Mouse (Mus musculus): Measurements from ENCODE around the gene Rnaseh2a.

The Rnaseh2a gene

DNA sequence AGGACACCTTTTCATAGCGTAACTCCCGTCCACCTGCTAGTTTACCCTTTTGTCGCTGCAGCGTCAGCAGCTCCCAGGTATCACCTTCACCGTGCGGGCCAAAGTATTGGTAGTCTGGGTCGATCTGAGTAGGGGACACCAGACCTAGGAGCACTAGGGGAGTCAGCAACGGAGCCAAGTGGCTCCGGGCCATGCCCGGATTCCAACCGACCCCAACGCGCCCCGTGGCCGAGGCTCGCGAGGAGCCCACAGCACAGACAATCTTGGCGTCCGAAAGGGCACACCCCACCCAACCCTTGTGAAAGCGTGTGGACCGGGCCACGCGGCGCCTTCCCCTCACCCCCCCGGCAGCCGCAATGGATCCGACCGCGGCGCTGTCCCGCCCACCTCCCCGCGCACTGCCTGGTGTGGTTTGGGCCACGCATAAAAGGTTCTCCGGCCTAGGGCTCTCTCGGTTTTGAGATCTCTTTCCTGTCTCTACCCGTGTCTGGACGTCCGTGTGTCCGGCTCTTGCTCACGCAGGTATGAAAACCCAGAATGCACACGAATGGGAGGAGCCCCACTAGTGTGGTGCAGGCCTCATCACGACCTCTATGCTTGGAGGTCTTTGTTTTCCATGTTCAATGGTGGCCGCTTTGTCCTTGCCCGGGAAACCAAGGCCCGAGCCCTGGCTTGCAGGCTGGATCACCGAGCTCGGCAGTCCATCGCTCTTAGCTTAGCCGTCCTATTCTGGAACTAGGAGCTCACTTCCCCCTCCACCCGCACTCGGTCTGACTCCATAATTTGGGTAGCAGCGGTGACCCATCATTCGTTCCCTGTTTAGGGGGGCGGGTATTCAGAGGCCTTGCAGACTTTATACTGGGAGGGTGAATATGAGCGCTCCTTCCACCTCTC is at the start of gene Rnaseh2a, which contains the start of the genes Gm49661 and Prdx2:
TSS of gene Rnaseh2a (minus strand) at position 527 of the 894 bp plus-strand sequence.
TSS of gene Gm49661 (minus strand) at position 193 of the 894 bp plus-strand sequence.
TSS of gene Prdx2 (plus strand) at position 347 of the 894 bp plus-strand sequence.
- DNase-seq (ENCODE audit: low read depth, low spot score), result no peak

DNA sequence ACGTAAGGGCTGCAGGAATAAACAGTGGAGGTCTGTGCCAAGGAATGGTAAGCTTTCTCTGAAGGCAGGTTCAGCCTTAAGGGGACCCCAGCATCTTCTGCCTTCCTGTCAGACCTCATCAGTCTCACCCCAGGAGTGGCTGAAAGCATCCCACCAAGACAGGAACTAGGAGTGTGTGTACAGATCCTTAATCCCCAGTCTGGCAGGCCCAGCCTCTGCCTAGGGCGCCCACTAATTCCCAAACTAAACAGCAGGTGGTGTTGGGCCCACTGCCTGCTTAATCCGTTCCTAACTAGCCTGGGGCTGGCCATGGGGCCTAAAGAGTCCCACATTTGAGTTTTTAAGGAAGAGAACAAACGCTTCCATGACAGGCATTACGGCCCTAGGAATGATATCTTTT is 47.6 kb upstream of the Rnaseh2a start:
- no peak for DNase-seq (ENCODE audit: low read depth, low spot score)

DNA sequence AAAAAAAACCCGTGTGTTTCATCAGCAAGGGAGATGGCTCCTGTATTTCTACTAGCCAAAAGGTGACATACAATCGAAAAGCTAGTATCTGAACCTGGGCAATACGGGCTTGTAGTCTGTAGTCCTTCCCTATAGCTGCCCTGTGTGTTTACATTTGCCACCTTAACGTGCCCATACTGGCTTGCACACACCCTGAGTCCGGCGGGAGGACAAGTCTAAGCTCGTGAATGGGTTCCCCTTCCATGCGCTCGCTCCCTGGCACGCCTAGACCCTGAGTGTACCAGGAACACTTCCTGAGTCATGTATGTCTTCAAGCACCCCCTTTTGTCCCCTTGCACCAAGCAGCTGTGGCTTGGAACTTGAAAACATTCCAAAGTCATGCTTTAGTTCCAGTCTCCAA is 47.2 kb upstream of the Rnaseh2a start:
- no peak for DNase-seq (ENCODE audit: low read depth, low spot score)

DNA sequence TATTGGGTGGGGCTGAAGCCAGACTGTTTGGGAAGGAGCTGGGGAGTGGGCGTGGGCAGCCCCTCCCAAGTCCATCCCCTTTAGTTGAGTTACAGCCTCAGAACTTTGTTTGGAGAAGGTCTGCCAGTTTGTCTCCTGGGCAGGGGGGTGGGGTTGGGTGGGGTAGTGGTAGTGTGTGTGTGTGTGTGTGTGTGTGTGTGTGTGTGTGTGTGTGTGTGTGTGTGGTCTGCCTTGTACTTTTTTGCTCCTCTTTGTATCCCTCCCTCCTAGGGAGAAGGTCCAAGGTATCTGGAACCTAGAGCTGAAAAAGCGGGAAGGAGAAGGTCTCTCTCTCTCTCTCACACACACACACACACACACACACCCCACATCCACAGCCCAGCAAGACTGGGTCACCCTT is 44.9 kb upstream of the Rnaseh2a start, which contains the start of gene Best2:
TSS of gene Best2 (minus strand) at position 101 of the 400 bp plus-strand sequence.
- DNase-seq (ENCODE audit: low read depth, low spot score), result no peak

DNA sequence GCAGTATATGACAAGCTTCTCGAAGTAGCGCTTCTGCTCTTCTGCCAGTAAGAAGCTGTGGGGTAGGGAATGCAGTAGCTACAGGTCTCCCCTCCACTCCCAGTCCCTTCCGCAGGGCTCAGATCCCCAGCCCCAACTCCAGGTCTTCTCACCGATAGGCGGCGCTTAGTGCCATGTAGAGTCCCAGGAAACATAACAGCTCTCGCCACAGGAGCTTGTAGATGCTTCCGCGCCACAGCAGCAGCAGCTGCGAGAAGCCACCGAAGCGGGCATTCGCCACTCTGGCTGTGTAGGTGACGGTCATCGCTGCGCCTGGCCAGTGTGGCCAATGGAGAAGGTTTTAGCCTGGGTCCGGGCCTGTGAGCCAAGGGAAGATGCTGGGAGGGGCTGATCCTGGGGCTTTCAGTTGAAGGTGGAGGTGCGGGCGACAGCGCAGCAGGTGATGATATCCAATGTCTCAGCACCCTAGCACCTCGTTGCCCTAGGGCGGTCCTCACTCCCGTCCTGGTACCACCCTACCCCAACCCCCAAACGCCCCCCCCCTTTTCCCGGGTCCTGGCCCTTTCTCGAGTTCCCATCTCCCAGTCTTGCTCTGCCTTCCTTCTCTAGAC is 43.8 kb upstream of the Rnaseh2a start:
- peak; percentile 73 for DNase-seq (ENCODE audit: low read depth, low spot score)

DNA sequence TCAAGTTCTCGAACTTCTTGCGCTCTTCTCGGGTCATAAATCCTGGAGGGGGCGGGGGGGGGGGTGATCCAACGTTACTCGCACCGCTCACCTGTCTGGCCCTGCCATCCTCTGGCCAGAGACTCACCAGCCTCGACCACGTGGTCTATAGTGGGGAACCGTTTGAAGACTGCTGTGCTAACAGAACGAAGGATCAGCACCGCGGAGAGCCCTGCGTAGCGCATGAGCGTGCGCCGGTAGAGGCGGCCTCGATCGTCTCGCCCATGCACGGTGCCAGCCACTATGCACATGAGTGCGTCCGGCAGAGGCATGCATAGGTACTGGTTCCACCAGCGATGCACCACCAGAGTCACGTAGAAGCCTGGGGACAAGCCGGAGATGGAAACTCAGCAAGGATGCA is 41.7 kb upstream of the Rnaseh2a start:
- DNase-seq (ENCODE audit: low read depth, low spot score), result no peak

DNA sequence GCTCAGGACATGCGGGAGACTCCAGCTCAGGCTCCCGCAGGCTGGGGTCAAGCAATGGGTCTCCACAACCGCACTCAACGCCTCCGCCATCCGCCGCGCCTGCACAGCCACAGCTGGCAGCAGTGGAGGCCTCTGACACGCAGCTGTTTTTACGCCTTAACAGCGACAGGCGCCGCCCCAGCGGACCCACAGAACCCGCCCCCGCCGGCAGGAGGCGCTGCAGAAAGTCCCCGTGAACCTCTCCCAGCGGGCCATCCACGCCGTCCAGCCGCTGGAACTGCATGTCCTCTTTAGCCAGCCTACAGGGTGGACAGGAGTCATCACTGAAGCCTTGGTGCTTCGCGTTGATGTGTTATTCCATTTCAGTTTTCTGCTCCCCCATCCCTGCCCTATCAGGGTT is 38.1 kb upstream of the Rnaseh2a start:
- DNase-seq (ENCODE audit: low read depth, low spot score), result no peak

DNA sequence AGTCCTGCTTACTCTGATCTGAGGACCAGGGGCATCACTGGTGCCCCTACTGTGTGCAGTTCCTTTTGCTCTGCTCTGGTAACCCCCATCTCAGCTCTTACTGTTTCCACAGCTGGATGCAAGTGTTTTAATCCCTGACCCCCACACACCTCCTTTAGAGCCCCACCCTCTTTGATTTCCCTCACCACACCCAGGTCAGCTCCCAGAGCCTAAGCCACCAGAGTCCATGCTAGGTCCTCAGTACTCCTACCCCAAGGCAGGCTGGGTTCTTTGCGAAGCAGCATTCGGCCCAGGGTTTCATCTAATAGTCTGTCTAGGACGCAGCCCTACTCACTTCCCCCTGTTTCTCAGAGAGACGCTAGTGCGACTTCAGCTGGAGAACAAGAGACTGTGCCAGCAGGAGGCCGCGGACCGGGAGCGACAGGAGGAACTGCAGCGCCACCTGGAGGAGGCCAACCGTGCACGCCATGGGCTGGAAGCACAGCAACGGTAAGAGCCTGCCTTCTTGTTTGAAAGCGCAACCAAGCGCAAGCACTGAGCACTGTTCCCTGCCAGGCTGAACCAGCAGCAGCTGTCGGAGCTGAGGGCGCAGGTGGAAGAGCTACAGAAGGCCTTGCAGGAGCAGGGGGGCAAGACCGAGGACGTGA is 28.2 kb upstream of the Rnaseh2a start:
- DNase-seq (ENCODE audit: low read depth, low spot score), result peak; percentile 85

DNA sequence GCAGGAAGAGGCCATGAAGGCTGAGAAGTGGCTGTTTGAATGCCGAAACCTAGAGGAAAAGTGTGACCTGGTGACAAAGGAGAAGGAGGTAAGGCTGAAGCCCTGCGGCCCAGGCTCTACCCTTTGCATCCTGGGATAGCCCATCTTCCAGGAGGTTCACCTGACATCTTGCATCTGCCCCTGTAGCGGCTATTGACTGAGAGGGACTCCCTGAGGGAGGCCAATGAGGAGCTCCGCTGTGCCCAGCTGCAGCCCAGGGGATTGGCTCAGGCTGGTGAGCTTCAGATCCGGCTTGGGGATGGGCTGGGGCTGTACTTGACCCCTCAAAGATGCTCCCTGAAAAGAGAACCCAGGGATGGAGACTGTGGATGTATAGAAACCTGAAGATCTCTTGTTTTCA is 27.4 kb upstream of the Rnaseh2a start:
- no peak for DNase-seq (ENCODE audit: low read depth, low spot score)

DNA sequence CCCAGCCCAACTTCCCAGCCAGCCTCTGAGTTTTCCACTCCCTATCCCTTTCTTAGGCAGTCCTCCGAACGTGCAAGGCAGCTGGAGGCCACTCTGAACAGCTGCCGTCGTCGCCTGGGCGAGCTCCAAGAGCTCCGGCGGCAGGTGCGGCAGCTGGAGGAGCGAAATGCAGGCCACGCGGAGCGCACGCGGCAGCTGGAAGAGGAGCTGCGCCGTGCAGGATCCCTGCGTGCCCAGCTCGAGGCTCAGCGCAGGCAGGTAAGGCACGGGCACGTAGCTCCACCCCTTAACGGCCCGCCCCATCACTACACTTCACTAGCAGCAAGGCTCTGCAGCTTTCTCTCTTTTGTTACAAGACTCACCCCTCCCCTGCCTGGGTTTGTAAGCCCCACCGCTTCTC is 26.1 kb upstream of the Rnaseh2a start:
- no peak for DNase-seq (ENCODE audit: low read depth, low spot score)

DNA sequence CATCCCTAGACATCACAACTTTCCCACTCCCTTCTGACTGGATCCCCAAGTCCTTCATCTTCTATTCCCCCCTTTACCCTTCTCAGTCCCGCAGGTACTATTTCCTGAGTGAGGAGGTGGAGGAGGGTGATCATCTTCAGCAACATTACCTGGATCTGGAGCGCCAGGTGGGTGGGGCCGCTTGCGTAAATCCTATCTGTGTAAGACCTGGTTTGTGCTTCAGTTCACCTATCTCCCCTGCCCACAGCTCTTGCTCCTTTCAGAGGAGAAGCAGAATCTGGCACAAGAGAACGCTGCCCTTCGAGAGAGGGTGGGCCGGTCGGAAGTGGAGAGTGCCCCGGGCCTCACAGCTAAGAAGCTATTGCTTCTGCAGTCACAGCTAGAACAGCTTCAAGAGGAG is 24.8 kb upstream of the Rnaseh2a start:
- no peak for DNase-seq (ENCODE audit: low read depth, low spot score)

DNA sequence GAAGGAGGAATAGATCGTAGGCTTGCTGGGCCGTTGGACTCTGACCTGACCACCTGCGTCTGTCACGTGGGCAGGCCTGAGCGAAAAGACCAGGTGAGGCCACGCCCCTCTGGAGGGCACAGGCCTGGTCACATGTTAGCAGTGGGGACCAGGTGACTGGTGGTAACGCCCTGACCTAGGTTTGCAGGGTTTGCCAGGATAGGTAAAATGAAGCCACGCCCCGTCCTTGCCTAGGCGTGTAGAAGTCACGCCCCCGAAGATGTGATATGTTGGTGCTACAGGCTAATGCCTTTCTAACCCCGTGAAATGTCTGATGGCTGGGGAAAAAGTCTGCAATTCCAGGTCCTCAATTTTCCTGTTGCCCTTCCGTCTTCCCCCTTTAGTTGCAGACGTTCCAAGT is 21.3 kb upstream of the Rnaseh2a start:
- no peak for DNase-seq (ENCODE audit: low read depth, low spot score)

DNA sequence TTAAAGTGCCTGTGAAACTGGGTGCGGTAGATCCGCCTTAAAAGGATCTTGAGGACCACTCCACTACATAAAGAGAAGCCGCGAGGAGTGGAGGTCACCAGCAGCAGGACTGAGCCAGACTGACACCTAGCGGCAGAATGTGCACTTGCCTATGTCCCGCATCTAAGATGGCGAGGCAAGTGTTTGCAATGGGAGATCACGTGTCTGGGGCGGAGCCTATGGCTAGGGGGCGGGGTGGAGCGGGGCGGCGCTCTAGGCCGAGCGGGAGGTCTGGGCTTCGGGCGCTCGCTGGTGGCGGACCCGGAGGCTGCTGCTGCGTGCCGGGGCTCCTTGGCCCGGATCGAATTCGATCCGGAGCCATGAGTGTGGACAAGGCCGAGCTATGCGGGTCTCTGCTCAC is 20.8 kb upstream of the Rnaseh2a start, which contains the start of gene Hook2:
TSS of gene Hook2 (plus strand) at position 255 of the 400 bp plus-strand sequence.
- peak; percentile 99 for DNase-seq (ENCODE audit: low read depth, low spot score)

DNA sequence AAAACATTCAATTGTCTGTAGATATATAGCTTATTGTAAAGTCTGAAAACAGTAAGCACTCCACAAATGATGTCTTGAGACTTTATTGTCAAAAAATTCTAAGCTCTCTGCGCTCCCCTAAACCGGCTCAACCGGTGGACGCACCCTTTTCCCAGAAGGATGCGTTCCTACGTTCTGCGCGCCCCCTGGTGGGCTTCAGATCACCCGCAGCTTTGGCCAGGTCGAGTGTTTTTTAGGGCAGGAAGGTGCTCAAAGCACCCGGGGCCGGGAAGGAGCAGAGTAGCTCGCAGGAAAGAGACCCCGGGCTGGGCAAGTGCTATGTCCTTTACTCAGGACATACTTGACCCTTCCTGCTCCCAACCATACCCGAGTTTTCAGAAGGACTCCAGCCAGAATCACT is 20.2 kb upstream of the Rnaseh2a start:
- peak; percentile 92 for DNase-seq (ENCODE audit: low read depth, low spot score)

DNA sequence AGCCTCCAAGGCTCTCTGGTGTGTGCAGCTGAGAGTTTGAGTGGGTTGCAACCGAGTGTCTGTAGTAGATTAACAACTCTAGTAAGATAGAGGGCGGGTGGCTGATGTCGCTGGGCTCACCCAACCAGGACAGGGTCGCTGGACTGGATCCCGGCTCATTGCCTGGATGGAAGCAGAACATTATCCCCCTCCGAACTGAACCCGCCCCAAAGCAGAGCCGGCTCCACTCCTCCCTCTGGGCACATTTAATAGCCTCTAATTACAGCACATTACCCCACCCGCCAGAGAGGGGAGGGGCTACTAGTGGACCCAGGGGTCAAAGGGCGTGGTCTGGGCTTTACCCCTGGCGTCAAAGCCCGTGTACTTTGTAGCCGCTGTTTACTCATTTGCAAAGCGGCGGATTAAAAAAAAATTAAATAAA is 19.8 kb upstream of the Rnaseh2a start:
- DNase-seq (ENCODE audit: low read depth, low spot score), result no peak

DNA sequence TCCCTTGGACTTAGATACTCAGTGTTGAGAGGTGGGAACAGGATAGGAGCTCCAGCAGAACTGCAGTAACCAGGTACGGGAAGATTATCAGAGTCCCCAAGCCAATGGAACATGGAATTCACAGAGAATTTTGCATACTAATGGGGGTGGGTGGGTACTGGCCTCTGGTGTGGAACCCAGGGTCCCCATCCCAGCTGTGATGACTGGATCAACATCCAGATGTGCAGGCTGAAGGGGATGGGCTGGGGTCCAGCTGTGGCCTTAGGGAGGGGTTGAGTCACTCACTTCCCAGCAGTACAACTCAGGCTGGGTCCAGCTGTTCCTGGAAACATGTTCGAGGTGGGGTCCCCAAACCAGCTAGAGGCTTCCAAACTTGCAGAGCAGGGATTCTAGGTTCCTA is 18.3 kb upstream of the Rnaseh2a start:
- DNase-seq (ENCODE audit: low read depth, low spot score), result no peak

DNA sequence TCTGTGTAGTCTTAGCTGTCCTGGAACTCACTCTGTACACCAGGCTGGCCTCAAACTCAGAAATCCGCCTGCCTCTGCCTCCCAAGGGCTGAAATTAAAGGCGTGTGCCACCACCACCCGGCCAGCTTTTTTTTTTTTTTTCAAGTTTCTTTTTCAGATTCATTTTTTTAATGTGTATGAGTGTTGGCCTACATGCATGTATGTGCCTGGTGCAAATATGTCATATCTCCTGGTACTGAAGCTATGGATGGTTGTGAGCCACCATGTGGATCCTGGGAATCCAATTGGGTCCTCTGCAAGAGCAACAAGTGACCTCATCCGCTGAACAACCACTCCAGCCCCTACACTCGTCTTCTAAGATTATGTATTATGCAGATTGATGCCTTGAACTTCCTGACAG is 17.8 kb upstream of the Rnaseh2a start:
- no peak for DNase-seq (ENCODE audit: low read depth, low spot score)

DNA sequence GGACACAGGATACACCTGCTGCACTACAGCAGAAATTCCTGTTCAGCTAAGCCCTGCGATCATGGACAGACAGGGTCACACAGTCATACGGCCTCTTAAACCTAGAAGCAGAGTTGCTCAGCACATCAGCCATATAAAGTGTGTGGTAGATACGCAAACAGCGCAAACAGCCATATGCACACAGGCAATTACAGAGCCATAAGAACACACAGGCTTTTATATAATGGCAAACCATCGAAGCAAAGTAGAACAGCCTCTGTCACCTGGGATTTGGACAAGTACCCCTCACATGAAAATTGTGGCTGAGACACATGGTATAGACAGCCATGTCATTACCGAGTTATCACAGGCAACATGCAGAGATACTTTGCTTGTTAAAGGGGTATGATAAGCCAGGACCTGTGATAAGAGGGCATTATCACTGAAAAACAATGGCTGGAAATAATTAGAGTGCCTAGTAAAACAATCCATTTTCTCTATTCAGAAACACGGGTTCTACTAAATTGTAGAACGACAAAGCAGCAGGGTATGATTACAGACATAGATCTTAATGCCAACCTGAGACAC is 16.9 kb upstream of the Rnaseh2a start:
- no peak for DNase-seq (ENCODE audit: low read depth, low spot score)

DNA sequence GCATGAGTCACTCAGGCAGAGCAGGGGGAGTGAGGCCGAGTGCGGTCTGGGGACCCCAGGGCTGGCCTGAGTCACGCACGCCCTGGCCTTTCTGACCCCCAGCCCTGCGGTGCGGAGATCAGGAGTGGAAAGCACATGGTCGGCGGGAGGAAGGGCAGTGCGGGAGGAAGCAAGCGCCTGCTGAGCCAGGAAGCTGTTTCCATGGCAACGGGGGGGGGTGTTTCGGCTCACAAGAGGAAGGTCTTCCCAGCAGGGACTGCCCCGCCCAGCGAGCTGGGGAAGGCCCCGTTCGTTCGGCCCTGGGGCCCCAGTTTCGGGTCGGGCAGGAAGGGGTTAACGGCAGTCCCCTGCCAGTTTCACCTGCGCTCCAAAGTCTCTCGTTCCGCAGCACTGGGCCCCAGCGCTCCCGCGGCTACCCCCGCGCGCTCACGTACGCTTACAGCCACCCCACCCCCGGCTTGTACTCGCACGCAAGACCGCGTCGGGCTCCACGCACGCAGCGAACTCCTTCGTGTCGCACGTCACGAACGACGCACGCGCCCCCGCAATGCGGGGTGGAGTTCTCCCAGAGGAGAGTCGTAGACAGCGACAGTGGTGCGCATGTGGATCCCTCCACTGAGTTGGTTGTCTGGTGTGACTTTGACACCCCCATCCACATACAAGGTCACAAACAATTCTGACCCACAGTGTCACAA is 16.3 kb upstream of the Rnaseh2a start:
- DNase-seq (ENCODE audit: low read depth, low spot score), result peak; percentile 85

DNA sequence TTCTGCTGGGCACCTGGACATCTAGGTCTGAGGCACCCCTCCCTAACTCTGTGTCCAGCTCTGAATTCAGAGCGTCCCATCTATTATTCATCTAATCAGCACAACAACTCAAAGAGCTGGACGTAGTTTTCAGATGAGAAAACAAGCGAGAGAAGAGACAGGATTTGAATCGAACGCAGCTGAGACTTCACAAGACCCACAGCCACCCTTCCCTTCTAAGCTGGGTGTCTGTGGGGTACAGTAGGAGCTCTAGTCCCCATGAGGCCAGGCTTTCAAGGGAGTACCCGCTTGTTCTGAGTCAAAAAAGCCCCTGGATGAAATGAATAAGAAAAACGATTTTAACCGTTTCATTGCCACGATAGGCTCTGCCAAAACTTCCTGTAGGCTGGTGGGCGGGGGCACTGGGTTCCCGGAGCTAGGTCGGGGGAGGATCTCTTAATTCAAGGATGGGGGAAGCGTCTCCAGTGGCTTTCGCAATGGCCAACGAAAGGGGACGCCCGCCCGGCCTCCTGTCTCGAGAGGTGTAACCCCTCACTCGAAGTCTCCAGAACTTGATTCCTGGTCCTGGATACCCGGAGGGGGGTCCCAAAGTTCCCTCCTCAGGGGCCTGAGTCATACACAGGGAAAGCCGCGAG is 15.6 kb upstream of the Rnaseh2a start:
- no peak for DNase-seq (ENCODE audit: low read depth, low spot score)
